Mouse (Mus musculus) cerebellum, postnatal 25 days (tissue): ENCODE results near the gene Pde4dip.

ENCODE experiments used
- DNase-seq, 2 experiments: peaks; one replicate each; pipeline ENCODE4 v3.0.0; 2021; ENCODE audit warnings: mixed read lengths in 2 of 2

The Pde4dip gene

DNA sequence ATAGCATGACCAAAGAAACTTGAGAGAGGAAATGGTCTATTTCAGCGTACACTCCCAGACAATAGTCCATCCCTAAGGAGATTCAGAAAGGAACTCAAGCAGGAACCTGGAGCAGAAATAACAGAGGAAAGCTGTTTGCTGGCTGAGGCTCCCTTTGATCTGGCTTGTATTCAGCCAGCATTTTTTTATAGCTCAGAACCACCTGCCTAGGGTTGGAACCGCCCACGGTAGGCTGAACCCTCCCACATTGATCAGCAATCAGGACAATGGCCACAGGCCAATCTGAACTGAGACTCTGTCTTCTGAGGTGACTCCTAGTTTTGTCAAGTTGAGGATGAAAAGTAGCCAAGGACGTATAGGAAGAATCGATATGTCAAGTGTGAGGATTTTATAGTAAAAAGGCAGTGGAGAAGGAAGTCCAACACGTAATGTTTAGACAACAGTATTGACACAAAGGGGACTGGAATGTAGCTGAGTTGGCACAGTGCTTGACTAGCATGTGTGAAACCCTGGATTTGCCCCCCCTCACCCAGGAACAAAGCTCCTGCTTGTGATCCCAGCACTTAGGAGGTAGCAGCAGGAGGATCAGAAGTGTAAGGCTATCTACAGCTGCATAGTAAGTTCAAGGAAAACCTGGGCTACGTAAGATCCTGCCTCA, 44.2 kb downstream of the Pde4dip start:
- no peak for DNase-seq

GRCm38 (mm10) chr3:97842641-97843040, 45.9 kb downstream of the Pde4dip start:
- no peak for DNase-seq

- DNase-seq: no peak
Measured at GRCm38 (mm10) chr3:97840439-97840838, 48.1 kb downstream of the Pde4dip start.

DNA sequence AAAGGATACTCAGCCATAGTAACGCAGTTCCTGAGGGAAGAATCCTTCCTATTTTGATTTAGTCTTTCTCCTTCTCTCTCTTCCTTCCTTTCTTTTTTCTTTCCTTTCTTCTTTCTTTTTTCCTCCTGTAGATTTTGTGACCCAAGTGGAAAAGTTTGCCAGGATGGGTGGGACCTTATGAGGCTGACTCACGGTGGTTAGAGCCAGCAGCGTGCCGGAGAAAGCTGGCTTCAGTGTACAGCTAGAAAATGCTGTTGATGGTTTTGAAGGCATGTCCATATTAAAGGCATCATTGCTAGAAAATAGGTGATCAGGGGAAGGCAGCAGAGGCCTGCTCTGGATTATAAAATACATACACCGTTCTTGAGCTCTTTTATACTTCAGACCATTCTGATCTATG, 52.6 kb downstream of the Pde4dip start:
- DNase-seq: no peak

- DNase-seq: no peak
Measured at GRCm38 (mm10) chr3:97834625-97835024, 53.9 kb downstream of the Pde4dip start.

- no peak for DNase-seq
Measured at GRCm38 (mm10) chr3:97831564-97832320, 56.8 kb downstream of the Pde4dip start.

- no peak for DNase-seq
Measured at GRCm38 (mm10) chr3:97830622-97831021, 57.9 kb downstream of the Pde4dip start.

DNA sequence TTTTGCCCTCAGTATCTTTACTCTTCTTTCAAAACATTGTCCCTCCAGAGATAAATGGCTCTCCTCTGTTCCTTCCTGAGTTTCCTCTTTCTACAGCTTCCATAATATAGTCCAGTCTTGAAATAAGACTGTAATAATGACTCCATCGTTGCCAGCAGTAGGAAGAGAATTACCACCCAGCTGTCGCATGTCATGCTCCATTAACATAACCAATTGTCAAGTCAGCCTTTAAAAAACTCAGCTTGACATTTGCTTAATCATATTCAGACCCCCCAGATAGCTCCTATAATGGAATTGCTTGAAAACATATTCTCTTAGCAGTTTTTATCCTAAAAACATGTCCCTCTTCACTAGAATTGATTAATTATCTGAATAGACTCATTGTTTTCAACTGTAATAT, 58.4 kb downstream of the Pde4dip start:
- no peak for DNase-seq

DNA sequence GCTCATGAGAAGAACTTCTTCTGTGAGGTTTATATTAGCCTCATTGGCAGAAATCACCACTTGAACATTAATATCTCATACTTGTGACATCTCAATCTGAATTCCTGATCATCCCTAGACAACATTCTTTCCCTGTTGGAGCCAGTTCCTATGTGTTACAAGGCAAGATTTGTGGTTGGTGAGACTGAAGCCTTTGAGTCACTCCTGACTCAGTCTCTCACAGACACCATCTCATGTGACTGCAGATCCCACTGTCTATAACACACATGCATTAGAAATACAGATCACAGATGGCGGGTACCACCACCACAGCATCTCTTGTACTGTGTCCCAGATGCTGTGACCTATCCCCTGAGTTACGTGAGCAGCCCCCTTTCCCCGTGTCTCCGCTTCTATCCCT, 60.2 kb downstream of the Pde4dip start:
- no peak for DNase-seq

GRCm38 (mm10) chr3:97825246-97825645, 63.3 kb downstream of the Pde4dip start:
- no peak for DNase-seq

- no peak for DNase-seq
Measured at GRCm38 (mm10) chr3:97824744-97825143, 63.8 kb downstream of the Pde4dip start.

DNA sequence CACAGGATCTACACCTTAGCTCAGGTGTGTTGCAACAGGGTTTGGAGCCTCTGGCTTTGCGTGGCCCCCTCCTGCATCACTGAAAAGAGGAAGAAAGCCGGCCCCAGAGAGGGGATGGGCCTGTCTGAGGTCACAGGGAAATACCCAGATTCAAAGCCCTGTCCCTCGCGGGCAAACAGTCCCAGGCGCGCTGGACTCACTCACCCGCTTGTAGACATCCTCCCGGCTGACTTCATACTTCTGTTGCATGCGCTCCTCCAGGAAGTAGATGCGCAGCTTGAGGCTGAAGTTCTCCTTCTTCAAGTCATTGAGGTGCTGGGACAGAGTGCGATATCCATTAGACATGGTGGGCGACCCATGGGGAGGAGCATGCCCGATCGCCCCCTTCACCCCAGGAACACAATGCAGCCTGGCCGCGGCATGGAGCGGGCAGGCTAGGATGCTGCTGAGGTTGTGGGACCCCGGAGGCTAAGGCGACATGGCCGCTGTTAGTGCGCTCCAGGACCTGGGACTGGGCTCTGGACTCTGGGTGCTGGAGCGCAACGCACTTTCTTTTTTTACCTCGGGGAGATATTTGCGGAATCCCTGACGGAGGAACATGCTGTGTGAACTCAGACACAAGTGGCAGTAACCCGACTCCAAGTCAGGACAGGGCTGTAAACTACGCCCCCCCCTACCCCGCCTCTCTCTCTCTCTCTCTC, 64.3 kb downstream of the Pde4dip start:
- no peak for DNase-seq

DNA sequence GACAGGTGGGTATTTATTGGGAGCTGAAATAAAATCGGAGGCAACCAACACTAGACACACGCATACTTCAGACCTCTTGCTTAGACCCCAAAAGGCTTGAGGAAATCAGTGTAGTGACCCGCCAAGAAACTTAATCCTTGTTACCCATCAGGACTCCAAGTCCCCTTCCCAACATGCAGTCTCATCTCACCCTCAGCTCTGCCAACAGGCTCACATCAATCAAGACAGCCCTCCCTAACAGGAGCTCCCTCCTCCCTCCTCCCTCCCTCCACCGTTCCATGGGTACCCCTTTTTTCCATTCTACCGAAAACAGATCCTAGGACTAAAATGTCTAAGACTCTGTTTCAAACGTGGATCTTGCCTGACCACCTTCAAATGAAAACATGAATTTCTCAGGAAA, 65.1 kb downstream of the Pde4dip start:
- no peak for DNase-seq

GRCm38 (mm10) chr3:97819050-97819449, 69.5 kb downstream of the Pde4dip start:
- DNase-seq: no peak

GRCm38 (mm10) chr3:97818383-97818982, 70.0 kb downstream of the Pde4dip start:
- DNase-seq: no peak

GRCm38 (mm10) chr3:97811651-97812399, 76.7 kb downstream of the Pde4dip start:
- peak; percentile 36 for DNase-seq

DNA sequence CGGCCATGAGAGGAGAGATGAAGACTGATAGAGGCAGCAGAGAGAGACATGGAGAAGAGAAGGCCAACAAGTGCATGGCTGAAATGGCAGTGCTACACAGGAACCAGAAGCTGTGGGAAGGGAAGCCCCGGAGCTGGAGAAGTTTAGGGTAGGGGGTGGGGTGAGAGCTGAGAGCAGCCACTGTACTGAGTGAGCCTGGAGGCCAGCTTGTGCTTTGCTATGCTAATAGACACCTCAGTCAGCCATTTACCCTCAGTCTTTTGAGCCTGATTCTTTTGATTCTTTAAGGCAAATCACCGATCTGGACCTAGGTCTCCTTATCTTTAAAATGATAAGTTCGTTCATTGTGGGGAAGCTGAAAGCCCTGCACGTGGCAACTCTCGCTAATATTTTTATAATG, 77.3 kb downstream of the Pde4dip start:
- no peak for DNase-seq

- no peak for DNase-seq
Measured at GRCm38 (mm10) chr3:97810334-97810733, 78.2 kb downstream of the Pde4dip start.

- DNase-seq: no peak
Measured at GRCm38 (mm10) chr3:97805559-97805958, 82.9 kb downstream of the Pde4dip start.

DNA sequence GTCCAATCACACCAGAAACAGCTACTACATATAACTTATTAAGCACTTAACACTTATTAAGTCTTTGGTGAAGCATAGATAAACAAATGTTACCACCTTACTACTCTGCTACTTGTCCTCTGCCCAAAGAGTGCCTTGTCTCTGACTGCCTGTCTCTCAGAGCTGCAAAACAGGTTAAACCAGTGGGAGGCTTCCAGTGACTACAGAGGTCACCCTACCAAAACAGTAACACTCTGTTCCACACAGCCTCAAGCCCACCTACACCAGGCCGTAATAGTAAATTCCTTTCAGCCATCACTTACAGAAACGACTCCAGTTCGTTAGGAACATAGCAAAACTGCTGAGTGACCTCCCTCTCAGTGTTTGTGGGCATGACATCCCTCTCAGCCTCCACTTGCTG, 84.8 kb downstream of the Pde4dip start:
- DNase-seq: no peak

- no peak for DNase-seq
Measured at GRCm38 (mm10) chr3:97802927-97803326, 85.6 kb downstream of the Pde4dip start.

GRCm38 (mm10) chr3:97802297-97802696, 86.2 kb downstream of the Pde4dip start:
- no peak for DNase-seq
